Mouse (Mus musculus): Measurements from ENCODE around the gene Cox6b1. TPM values are rescaled to one million over a fixed set of nuclear protein-coding genes. Genes with fewer than 3 reads are reported as not detected.
A peak's percentile ranks its signal among the peaks of the same experiment; 100 is the strongest.

Cox6b1 gene
- polyA plus RNA-seq, 1 experiment = 1,108 TPM

DNA sequence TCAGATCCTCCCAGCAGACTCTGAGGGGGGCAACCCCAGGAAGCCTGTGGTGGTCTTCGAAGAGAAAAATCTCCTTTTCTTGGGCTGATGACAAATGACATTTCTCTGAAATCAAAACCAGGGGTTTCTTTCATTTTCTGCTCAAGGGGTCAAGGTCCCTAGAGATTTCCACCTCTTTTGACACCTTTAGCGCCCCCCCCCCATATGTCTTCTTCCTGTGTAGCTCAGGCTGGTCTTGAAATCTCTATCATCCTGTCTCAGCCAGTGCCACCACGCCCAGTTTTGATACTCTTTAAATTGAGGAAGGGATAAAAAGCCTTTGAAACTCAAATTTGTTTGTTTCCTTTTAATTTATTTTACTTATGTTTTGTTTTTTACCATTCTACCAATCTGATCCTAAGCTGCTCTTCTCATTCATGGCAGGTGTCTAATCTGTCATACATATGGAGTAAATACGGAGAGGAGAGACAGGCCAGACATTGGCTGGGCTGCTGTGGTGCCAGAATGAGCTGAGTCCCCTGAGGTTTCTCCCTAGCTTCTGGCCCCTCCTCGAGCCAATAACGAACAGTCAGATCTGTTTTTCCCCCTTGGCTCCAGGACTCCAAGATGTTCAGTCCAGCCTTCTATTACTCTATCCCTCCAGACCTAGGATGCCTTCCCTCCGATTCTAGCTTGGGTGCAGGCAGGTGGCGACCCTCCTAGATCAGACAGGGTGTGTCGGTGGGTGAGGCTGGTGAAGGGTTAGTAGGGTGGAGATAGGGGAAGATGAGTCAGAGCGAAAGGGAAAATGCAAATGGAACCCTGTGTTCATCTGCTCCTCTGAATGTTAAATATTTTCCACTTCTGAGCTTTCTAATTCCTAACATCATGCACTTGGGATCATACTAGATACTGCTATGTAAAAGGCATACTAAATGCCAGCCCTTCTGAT lies 32.1 kb downstream of the Cox6b1 start:
- Histone ChIP-seq H3K4me3 (no peak overlapping the region), H3K36me3 (ENCODE audit: control insufficient read depth, insufficient read depth) (no peaks in the 10 kb centered on the region), H3K79me2 (ENCODE audit: control insufficient read depth, insufficient read depth) (no peaks in the 10 kb centered on the region), H3K27me3 (ENCODE audit: control insufficient read depth, insufficient read depth, insufficient read length) (peaks cover 43% of the 10 kb centered on the region), H3K4me2 (ENCODE audit: low read depth) (no peak overlapping the region), H3ac (ENCODE audit: control insufficient read depth, insufficient read length) (no peak overlapping the region)
- TF ChIP-seq POLR2AphosphoS2 (IDR thresholded peaks at IDR 0.05; ENCODE audit: insufficient read length, low read depth) = no peak
- TF ChIP-seq SRF (IDR thresholded peaks at IDR 0.05; ENCODE audit: control insufficient read depth, insufficient read length, low read depth) = no peak
- TF ChIP-seq TCF3 (IDR thresholded peaks at IDR 0.05; ENCODE audit: insufficient read length, low read depth) = no peak
- TF ChIP-seq MYOD1 (IDR thresholded peaks at IDR 0.05; ENCODE audit: control insufficient read depth in 1 of 3, insufficient read length in 2 of 3, low read depth in 2 of 3) = no peak
- TF ChIP-seq USF1 (IDR thresholded peaks at IDR 0.05; ENCODE audit: low read depth) = no peak
- no peak for TF ChIP-seq POLR2A (IDR thresholded peaks at IDR 0.05; ENCODE audit: insufficient read length, low read depth)
- TF ChIP-seq CEBPB (IDR thresholded peaks at IDR 0.05; ENCODE audit: insufficient read depth, poor library complexity, severe bottlenecking) = no peak
- no peak for TF ChIP-seq MYOG (IDR thresholded peaks at IDR 0.05; ENCODE audit: control insufficient read depth in 1 of 3, insufficient read depth in 1 of 3, insufficient read length in 2 of 3, low read depth in 2 of 3)
- TF ChIP-seq REST (IDR thresholded peaks at IDR 0.05; ENCODE audit: insufficient read depth, insufficient read length) = no peak

DNA sequence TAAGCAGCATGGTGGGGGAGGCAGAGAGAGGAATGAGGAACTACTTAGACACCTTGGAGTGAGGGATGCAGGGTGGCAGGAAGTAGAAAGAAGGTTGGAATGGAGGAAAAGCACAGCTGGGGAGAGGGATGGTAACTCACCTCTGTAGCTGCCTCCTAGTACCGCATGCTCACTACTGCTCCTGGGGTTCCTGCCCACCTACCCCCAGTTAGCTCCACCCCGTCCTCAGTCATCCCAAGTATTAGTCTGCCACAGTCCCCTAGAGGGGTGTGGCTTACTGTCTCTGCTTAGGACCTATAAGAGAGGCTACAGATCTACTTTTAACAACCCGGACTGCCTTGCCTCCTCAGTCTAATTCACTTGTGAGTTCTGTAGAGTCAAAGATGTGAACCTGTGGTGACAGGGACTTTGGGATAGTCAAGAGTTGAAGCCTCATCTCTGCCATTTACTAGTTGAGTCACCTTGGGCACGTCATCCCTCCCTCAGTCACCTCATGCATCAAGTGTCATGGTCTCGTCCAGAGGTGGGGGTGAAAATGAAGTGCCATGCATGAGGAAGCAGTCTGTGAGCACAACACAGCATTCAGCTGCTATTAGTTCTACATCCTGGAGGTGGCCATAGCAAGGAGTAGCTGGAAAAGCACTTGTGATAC lies 33.1 kb downstream of the Cox6b1 start:
- peak; percentile 6 for TF ChIP-seq POLR2AphosphoS2 (IDR thresholded peaks at IDR 0.05; ENCODE audit: insufficient read length, low read depth)
- TF ChIP-seq SRF (IDR thresholded peaks at IDR 0.05; ENCODE audit: control insufficient read depth, insufficient read length, low read depth) = no peak
- Histone ChIP-seq H3K79me2 (ENCODE audit: control insufficient read depth, insufficient read depth) (peaks cover 4% of the 10 kb centered on the region), H3ac (ENCODE audit: control insufficient read depth, insufficient read length) (no peak overlapping the region), H3K36me3 (ENCODE audit: control insufficient read depth, insufficient read depth) (no peaks in the 10 kb centered on the region), H3K4me2 (ENCODE audit: low read depth) (no peak overlapping the region), H3K27me3 (ENCODE audit: control insufficient read depth, insufficient read depth, insufficient read length) (peaks cover 33% of the 10 kb centered on the region), H3K4me3 (no peak overlapping the region)

DNA sequence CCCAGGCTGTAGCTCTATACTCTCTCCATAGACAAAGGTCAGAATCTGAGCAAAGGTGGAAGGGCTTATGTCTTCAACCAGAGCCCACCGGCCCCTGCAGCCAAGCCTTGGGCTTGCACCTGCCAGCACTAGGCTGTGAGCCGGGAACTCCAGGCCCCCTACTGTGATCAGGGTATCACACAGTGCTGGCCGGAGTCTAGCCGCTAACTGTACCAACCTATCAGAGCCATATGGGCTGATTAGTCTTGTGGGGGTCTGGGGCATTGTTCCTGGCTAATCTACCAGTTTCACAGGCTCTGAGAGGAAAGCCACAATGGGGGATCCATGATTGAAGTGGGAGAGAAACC lies 34.4 kb downstream of the Cox6b1 start:
- Histone ChIP-seq H3K27me3 (ENCODE audit: control insufficient read depth, insufficient read depth, insufficient read length) (peaks cover 21% of the 10 kb centered on the region), H3K4me3 (no peak overlapping the region), H3ac (ENCODE audit: control insufficient read depth, insufficient read length) (no peak overlapping the region), H3K4me2 (ENCODE audit: low read depth) (no peak overlapping the region), H3K36me3 (ENCODE audit: control insufficient read depth, insufficient read depth) (no peaks in the 10 kb centered on the region), H3K79me2 (ENCODE audit: control insufficient read depth, insufficient read depth) (peaks cover 17% of the 10 kb centered on the region)
- TF ChIP-seq CEBPB (IDR thresholded peaks at IDR 0.05; ENCODE audit: insufficient read depth, poor library complexity, severe bottlenecking) = no peak

DNA sequence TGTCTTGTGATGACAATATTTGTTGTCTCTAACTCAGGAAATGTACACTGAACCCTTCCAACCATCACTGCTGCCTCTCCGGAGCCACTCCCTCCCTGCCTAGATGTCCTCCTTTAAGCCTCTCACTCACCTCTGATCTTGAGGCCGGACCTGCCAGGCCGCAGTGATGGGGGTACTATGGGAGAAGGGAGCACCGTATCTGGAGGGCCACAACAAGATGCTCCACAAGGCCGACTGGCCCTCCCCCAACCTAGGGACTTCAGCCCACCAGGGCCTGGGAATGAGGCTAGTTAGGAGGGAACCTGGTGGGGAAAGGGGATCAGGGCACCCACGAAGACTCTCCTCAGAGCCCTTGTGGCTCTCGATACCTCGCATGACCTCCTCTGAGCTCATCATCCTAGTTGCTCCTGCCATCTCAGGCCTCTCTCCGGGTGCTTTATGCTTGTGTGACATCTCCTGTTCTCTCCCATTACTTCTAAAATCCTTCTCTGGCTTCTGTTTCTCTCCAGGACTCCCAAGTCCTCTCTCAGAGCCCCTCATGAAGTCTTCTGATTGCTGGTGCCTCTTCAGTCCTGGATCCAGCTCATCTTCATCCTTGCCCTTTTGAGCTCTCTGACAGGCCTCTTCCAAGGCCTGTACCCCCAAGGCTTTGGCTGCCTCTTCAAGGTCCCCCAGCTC lies 34.9 kb downstream of the Cox6b1 start:
- no peak overlapping the region for H3K4me3 ChIP-seq
- TF ChIP-seq POLR2AphosphoS2 (IDR thresholded peaks at IDR 0.05; ENCODE audit: insufficient read length, low read depth) = no peak
- TF ChIP-seq POLR2A (IDR thresholded peaks at IDR 0.05; ENCODE audit: insufficient read length, low read depth) = no peak
- no peak for TF ChIP-seq TCF3 (IDR thresholded peaks at IDR 0.05; ENCODE audit: insufficient read length, low read depth)
- no peak for TF ChIP-seq MAX (IDR thresholded peaks at IDR 0.05; ENCODE audit: low read depth)
- no peak for TF ChIP-seq MYOD1 (IDR thresholded peaks at IDR 0.05; ENCODE audit: control insufficient read depth in 1 of 3, insufficient read length in 2 of 3, low read depth in 2 of 3)
- H3ac ChIP-seq (ENCODE audit: control insufficient read depth, insufficient read length) = no peak overlapping the region
- H3K79me2 ChIP-seq (ENCODE audit: control insufficient read depth, insufficient read depth) = peaks cover 22% of the 10 kb centered on the region
- no peaks in the 10 kb centered on the region for H3K36me3 ChIP-seq (ENCODE audit: control insufficient read depth, insufficient read depth)
- no peak overlapping the region for H3K4me2 ChIP-seq (ENCODE audit: low read depth)
- peaks cover 19% of the 10 kb centered on the region for H3K27me3 ChIP-seq (ENCODE audit: control insufficient read depth, insufficient read depth, insufficient read length)

DNA sequence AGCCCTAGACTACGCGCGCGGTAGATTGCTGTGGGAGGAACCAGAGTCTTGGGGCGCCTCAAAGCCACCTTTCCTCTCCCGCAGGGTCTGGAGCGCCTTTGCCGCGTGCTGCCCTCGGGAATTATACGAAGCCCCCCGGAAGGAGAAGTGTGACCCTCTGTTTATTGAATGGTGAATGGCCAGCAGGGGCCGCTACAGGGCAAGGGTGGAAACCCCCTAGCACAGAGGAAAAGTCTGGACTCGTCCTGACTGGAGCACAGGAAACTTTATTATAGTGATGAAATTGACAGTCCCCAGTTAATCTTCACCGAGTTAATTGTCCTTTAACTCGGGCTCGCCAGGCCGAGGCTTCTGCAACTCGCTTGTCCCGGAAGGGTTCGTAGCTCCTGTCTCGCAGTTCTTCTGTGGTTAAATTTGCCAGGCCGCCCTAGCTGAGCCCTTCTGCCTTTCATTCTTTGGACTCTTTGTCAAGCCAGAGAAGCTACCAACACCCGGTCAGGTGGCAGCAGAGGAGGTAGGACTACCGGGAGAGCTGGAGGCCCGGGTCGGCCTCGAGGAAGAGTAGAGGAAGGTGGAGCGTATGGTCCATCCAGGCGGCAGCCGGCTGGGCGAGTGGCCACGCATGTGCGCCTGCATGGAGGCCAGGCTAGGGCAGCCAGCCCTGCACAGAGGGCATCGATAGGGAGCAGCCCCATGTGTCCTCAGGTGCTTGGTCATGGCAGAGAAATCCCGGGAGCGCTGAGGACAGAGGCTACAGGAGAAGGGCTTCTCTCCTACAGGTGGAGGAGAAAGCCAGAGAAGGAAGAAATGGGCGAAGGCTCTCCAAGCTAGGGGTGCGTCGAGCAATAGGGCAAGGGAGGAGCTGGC lies 36.3 kb downstream of the Cox6b1 start:
- TF ChIP-seq USF1 (IDR thresholded peaks at IDR 0.05; ENCODE audit: low read depth) (no peak), POLR2AphosphoS2 (IDR thresholded peaks at IDR 0.05; ENCODE audit: insufficient read length, low read depth) (no peak), CEBPB (IDR thresholded peaks at IDR 0.05; ENCODE audit: insufficient read depth, poor library complexity, severe bottlenecking) (no peak), MYOG (IDR thresholded peaks at IDR 0.05; ENCODE audit: control insufficient read depth in 1 of 3, insufficient read depth in 1 of 3, insufficient read length in 2 of 3, low read depth in 2 of 3) (no peak), REST (IDR thresholded peaks at IDR 0.05; ENCODE audit: insufficient read depth, insufficient read length) (no peak), MAX (IDR thresholded peaks at IDR 0.05; ENCODE audit: low read depth) (no peak), E2F4 (IDR thresholded peaks at IDR 0.05; ENCODE audit: insufficient read depth) (no peak), TCF3 (IDR thresholded peaks at IDR 0.05; ENCODE audit: insufficient read length, low read depth) (no peak), MYOD1 (IDR thresholded peaks at IDR 0.05; ENCODE audit: control insufficient read depth in 1 of 3, insufficient read length in 2 of 3, low read depth in 2 of 3) (no peak)
- H3K4me3 ChIP-seq = peak overlapping the region; percentile 91
- H3K4me2 ChIP-seq (ENCODE audit: low read depth) = peak overlapping the region; percentile 90
- peaks cover 26% of the 10 kb centered on the region for H3K79me2 ChIP-seq (ENCODE audit: control insufficient read depth, insufficient read depth)
- peak overlapping the region; percentile 98 for H3ac ChIP-seq (ENCODE audit: control insufficient read depth, insufficient read length)
- peaks cover 6% of the 10 kb centered on the region for H3K27me3 ChIP-seq (ENCODE audit: control insufficient read depth, insufficient read depth, insufficient read length)
- no peaks in the 10 kb centered on the region for H3K36me3 ChIP-seq (ENCODE audit: control insufficient read depth, insufficient read depth)
